Mouse (Mus musculus) liver, embryonic 14.5 days (tissue): ENCODE data around the gene Frmd4a.

Experiments used
- CTCF ChIP-seq: IDR thresholded peaks from 2 replicates; pipeline ENCODE4 v1.5.1; 2016; ENCODE audit warnings: antibody characterized with exemption, low read depth, control low read depth
- EP300 ChIP-seq: IDR thresholded peaks from 2 replicates; pipeline ENCODE4 v1.6.1; 2016; ENCODE audit warnings: antibody characterized with exemption, low read depth

DNA sequence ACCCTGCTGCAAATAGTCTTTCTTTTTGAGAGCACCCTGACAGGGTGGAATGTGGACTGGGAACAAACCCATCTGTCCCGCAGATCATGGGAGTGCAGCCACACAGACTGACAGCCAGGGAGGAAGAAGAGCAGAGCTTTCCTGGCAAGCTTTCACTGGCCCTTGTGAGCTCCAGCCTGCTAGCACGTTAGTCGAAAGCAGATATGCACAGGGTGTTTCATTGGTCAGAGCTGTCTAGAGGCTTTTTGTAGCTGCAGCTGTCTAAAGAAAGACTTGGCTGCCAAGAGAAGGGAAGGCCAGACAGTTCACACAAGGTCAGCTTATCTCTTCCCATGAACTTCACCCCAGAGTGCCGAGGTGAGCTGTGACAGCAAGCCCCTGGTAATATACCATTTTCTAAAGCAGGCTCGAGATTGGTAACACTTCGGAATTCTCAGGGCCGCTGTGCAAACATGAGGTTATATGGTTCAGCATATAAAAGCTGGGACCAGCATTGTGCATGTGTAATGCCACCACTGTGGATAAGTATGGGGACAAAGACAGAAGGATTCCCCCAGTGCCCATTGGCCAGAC, 500.1 kb downstream of the Frmd4a start:
- no peak for TF ChIP-seq CTCF
- TF ChIP-seq EP300, result no peak
